Mouse (Mus musculus) midbrain, embryonic 16.5 days (tissue): ENCODE data around the gene Ctsh. TPM values are rescaled to one million over a fixed set of nuclear protein-coding genes. Genes with fewer than 3 reads are reported as not detected.
A peak's percentile ranks its signal among the peaks of the same experiment; 100 is the strongest.

Experiments used
- ATAC-seq: fragments of 200-750 bp; cut with Nextera tagmentation; 2 replicates; pipeline ENCODE4 v1.8.0; 2017; ENCODE audit warnings: moderate TSS enrichment
- H3K27ac ChIP-seq: fragments of 300-500 bp; sonication (generic); 2 replicates; pipeline ENCODE4 v1.5.1; 2014; ENCODE audit warnings: mild to moderate bottlenecking, low read length, mixed read lengths
- H3K27me3 ChIP-seq: fragments of 300-500 bp; sonication (generic); 2 replicates; pipeline ENCODE4 v1.6.1; 2014; ENCODE audit warnings: low read depth, low read length, mixed read lengths; ENCODE audit not compliant: control insufficient read depth, insufficient read depth
- H3K36me3 ChIP-seq: fragments of 300-500 bp; sonication (generic); 2 replicates; pipeline ENCODE4 v1.6.1; 2014; ENCODE audit warnings: mild to moderate bottlenecking, low read length, moderate library complexity, mixed read lengths; ENCODE audit not compliant: control insufficient read depth, insufficient read depth
- H3K4me1 ChIP-seq: fragments of 300-500 bp; sonication (generic); 2 replicates; pipeline ENCODE4 v1.6.1; 2014; ENCODE audit warnings: mild to moderate bottlenecking, low read length, mixed read lengths; ENCODE audit not compliant: control insufficient read depth, insufficient read depth
- H3K4me2 ChIP-seq: fragments of 300-500 bp; sonication (generic); 2 replicates; pipeline ENCODE4 v1.6.1; 2014; ENCODE audit warnings: mild to moderate bottlenecking, low read length, mixed read lengths
- H3K4me3 ChIP-seq: fragments of 300-500 bp; sonication (generic); 2 replicates; pipeline ENCODE4 v1.5.1; 2014; ENCODE audit warnings: low read depth, mild to moderate bottlenecking, low read length, moderate library complexity, mixed read lengths
- H3K9ac ChIP-seq: fragments of 300-500 bp; sonication (generic); 2 replicates; pipeline ENCODE4 v1.6.1; 2014; ENCODE audit warnings: low read depth, low read length, mixed read lengths
- H3K9me3 ChIP-seq: fragments of 300-500 bp; sonication (generic); replicated peaks from 2 replicates; pipeline ENCODE4 v1.6.1; 2014; ENCODE audit warnings: mild to moderate bottlenecking, low read length, mixed read lengths; ENCODE audit not compliant: control insufficient read depth, poor library complexity, severe bottlenecking
- WGBS: fragments of 180-500 bp; shearing (Covaris S2); extraction: QIAGEN DNeasy Blood & Tissue Kit; methylation state at CpG from one replicate; pipeline ENCODE4 v1.1.7; 2014; 5-methylcytosine and 5-hydroxymethylcytosine counted together
- polyA plus RNA-seq: library from polyadenylated mRNA; unstranded; fragments of >200 nt; fragmentation: Nextera tagmentation; extraction: Ambion mirVana; gene quantifications from 2 replicates; pipeline ENCODE4 v1.2.1, GENCODE M21; 2015

Ctsh gene
- polyA plus RNA-seq, 1 experiment from 2014 or later: 25.2 TPM

DNA sequence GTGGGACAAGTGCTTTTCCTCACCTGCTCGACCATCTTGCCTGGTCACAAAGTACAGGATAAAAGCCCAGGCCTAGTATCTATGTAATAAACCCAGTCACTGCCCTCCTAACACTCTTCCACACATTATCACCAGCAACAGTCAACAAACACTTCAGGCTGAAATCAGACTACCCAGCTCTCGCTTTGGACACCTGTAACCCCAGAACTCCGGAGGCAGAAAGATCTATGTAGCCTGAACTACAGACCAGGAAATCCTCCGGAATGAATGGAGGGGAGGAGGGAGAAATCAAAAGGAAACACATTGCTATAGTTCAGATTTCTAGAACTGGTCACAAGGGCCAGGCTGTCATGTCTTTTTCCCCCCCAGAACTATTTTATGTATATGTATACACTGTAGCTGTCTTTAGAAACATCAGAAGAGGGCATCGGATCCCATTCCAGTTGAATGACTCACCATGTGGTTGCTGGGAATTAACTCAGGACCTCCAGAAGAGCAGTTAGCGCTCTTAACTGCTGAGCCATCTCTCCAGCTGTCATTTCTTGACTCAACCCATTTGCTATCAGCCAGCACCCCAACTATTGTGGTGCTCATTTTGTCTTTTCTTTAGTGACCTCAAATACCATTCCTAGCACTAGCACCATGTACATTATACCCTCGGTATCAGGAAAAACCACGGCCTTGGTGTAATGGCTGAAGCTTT, 31.0 kb downstream of the Ctsh start:
- Histone ChIP-seq H3K9ac (no peak overlapping the region), H3K9me3 (no peaks in the 10 kb centered on the region), H3K4me1 (no peaks in the 10 kb centered on the region), H3K4me2 (no peak overlapping the region), H3K4me3 (no peak overlapping the region), H3K27ac (no peak overlapping the region), H3K27me3 (no peaks in the 10 kb centered on the region), H3K36me3 (peaks cover 30% of the 10 kb centered on the region)
- ATAC-seq: no peak
- WGBS: 93% methylated on average over 8 of the region's 8 CpGs

DNA sequence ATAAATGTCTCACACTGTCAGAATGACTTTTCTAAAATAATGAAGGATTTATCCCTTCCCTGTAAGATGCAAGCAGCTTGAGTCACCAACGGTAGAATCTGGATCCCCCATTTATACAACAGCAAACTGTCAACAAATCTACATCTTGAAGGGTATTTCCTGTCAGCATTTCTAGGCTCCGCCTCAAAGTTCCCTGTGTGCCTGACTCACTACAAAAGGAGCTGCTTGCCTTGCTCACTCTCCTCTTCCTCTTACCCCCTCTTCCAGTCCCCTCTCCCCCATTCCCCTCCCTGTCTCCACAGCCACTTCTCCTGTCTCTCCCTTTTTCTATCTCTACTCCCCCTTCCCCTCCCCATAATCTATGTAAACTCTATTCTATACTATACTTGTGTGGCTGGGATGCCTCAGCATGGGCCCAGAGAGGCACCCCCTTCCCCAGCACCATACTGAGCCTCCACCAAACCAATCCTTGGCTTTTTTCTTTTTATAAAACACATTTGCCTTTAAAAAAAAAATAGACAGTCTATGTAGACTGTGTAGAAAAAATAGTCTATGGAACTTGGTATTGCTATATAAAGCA, 34.0 kb downstream of the Ctsh start:
- 85% methylated on average over 2 of the region's 2 CpGs for WGBS
- no peak overlapping the region for H3K27ac ChIP-seq
- H3K36me3 ChIP-seq: peaks cover 42% of the 10 kb centered on the region
- no peaks in the 10 kb centered on the region for H3K4me1 ChIP-seq
- H3K4me2 ChIP-seq: no peak overlapping the region
- H3K9ac ChIP-seq: no peak overlapping the region
- H3K9me3 ChIP-seq: no peaks in the 10 kb centered on the region
- ATAC-seq: peak; percentile 55; the same call in 1 of the 2 replicates
- H3K27me3 ChIP-seq: no peaks in the 10 kb centered on the region
- no peak overlapping the region for H3K4me3 ChIP-seq

DNA sequence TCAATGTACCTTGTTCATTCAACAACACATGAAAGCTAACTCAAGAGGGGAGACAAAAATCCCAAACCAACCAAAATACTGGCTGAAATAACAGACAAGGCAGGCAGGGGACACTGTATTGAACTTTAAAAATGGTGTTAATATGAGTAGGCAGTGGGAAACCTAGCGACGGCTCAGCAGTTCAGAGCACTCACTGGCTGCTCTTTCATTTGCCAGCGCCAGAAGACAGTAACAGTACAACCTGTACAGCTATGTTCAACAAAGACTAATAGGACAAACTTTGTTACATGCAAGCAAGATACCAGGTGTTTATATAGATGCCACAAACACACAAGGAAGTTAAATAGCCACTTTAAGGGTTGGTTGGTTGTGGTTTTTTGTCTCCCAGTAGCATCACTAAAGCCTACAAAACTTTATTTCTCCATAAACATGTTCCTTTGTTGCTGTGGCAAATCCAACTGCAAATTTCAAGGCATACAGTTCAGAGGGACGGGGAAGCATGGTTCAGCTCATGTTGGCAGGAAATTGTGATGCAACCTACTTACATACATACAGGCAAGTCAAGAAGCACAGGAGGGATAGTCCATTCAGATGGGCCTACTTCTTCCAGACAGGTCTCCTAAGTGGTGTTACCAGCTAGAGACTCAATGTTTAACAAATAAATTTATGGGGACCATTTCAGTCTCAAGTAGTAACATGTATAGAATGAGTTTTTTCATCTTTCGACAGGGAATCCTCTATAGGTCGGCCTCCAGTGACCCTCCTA, 35.6 kb downstream of the Ctsh start:
- whole genome bisulfite sequencing: 95% methylated on average over 6 of the region's 6 CpGs
- Histone ChIP-seq H3K4me1 (no peaks in the 10 kb centered on the region), H3K27me3 (no peaks in the 10 kb centered on the region), H3K4me3 (no peak overlapping the region), H3K9ac (no peak overlapping the region), H3K4me2 (no peak overlapping the region), H3K9me3 (no peaks in the 10 kb centered on the region), H3K36me3 (peaks cover 40% of the 10 kb centered on the region), H3K27ac (no peak overlapping the region)
- ATAC-seq: no peak

DNA sequence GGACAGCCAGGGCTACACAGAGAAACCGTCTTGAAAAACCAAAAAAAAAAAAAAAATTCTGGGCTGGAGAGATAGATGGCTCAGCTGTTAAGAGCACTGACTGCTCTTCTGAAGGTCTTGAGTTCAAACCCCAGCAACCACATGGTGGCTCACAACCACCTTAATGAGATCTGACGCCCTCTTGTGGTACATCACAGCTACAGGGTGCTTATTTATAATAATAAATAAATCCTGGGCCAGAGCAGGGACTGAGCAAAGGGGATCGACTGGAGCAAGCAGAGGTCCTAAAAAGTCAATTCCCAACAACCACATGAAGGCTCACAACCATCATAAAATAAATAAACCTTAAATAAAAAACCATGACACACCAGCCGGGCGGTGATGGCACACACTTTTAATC, 45.0 kb downstream of the Ctsh start:
- ATAC-seq: no peak
- Histone ChIP-seq H3K4me2 (no peak overlapping the region), H3K27ac (no peak overlapping the region), H3K9ac (no peak overlapping the region), H3K36me3 (peaks cover 36% of the 10 kb centered on the region), H3K9me3 (no peaks in the 10 kb centered on the region), H3K4me3 (no peak overlapping the region), H3K27me3 (no peaks in the 10 kb centered on the region), H3K4me1 (no peaks in the 10 kb centered on the region)
- 88% methylated on average over 5 of the region's 5 CpGs for WGBS

DNA sequence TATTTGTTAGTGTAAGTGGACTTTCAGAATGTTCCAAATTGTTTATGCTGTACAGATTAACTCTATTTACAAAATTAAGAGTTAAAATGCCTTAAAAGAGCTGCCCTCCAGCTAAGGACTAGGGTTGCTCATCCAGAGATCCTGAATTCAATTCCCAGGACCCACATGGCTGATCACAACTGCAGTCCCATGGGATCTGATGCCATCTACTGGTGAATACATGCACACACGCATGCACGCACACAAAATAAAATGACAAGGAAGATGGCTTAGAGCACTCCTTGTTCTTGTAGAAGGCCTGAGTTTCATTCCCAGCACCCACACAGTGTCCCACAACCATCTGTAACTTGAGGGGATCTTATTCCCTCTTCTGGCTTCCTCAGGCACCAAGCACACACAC, 46.8 kb downstream of the Ctsh start:
- no peaks in the 10 kb centered on the region for H3K4me1 ChIP-seq
- no peak overlapping the region for H3K4me3 ChIP-seq
- H3K9ac ChIP-seq: no peak overlapping the region
- WGBS: 70% methylated on average over 2 of the region's 2 CpGs
- ATAC-seq: no peak
- no peak overlapping the region for H3K4me2 ChIP-seq
- no peaks in the 10 kb centered on the region for H3K27me3 ChIP-seq
- peaks cover 32% of the 10 kb centered on the region for H3K36me3 ChIP-seq
- H3K9me3 ChIP-seq: no peaks in the 10 kb centered on the region
- no peak overlapping the region for H3K27ac ChIP-seq

DNA sequence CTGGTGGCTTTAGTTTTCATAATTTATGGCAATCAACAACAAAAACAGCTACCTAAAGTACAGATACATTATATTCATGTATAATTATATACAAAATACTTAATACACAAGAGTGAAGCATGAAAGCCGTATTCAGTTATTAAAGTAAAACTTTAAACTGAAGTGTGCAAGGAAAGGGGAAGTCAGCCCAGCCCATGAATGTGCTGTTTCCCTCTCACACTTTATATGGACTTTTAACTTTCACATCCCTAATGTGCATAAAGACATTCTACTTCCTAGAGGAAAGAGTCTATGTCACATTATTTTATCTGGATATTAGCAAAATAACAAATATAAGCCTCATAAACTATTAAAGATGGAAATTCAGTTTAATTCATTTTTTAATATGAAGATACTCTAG, 51.5 kb downstream of the Ctsh start:
- no peak overlapping the region for H3K4me2 ChIP-seq
- WGBS: 100% methylated on average over 1 of the region's 1 CpGs
- no peak overlapping the region for H3K9ac ChIP-seq
- H3K36me3 ChIP-seq: peaks cover 9% of the 10 kb centered on the region
- no peak overlapping the region for H3K4me3 ChIP-seq
- no peak for ATAC-seq
- H3K27ac ChIP-seq: no peak overlapping the region
- H3K27me3 ChIP-seq: no peaks in the 10 kb centered on the region
- peaks cover 10% of the 10 kb centered on the region for H3K4me1 ChIP-seq
- no peaks in the 10 kb centered on the region for H3K9me3 ChIP-seq

DNA sequence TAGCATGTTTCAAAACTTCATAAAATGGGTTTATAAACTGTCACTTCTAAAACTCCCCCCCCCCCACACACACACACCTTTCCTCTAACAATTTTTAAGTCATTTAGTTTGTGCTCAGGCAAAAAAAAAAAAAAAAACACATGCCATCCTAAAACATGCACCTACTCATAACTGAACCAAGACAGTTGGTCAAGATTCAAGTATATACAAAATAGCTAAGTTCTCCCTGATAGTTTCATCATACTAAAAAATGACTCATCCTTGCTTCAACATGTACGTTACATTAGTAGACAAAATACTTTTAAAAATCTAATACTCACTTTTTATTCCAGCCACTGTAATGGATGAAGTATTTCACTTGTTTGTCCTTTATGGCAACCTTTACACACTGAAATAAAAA, 53.0 kb downstream of the Ctsh start:
- no peak for ATAC-seq
- H3K4me1 ChIP-seq: peaks cover 13% of the 10 kb centered on the region
- H3K4me3 ChIP-seq: no peak overlapping the region
- no peaks in the 10 kb centered on the region for H3K27me3 ChIP-seq
- H3K9me3 ChIP-seq: no peaks in the 10 kb centered on the region
- H3K27ac ChIP-seq: no peak overlapping the region
- no peaks in the 10 kb centered on the region; the same call in 1 of the 2 replicates for H3K36me3 ChIP-seq
- 98% methylated on average over 1 of the region's 1 CpGs for WGBS
- H3K9ac ChIP-seq: no peak overlapping the region
- H3K4me2 ChIP-seq: no peak overlapping the region

DNA sequence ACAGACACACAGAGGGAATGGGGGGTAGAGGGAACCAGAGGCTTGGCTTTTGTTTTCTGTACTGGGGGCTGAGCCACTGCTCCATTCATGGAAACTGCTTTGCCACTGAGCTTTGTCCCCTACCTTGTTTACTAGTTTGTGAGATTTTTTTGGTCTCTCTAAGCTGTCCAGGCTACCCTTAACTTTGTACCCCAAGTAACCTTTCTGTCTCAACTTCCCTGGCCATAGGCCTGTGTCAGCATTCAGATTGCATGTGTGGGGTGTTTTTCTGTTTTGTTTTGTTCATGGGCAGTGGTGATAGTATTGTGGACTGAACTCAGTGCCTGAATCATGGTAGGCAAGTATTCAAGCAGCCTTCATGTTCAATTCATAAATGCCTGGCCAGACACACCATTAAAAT, 54.3 kb downstream of the Ctsh start:
- Histone ChIP-seq H3K27ac (no peak overlapping the region), H3K27me3 (no peaks in the 10 kb centered on the region), H3K9ac (no peak overlapping the region), H3K9me3 (no peaks in the 10 kb centered on the region), H3K36me3 (no peaks in the 10 kb centered on the region), H3K4me2 (no peak overlapping the region), H3K4me3 (no peak overlapping the region), H3K4me1 (peaks cover 25% of the 10 kb centered on the region)
- no peak for ATAC-seq

DNA sequence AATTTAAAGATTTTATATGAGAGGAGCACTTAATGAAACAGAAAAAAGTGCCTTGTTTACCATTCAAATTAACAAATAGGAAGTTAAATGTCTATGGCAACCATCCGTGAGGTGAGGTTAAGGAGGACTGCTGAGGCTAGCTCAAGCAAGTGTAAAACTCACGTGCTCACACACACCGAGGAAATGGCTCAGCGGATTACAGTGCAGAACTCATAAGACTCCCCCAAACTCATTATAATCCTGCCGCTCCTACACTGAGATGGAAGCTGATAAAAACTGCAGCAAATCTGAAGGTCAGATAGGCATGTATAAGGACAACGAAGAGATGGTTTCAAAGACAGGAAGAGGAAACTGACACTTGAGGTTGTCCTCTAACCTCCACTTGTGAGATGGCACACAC, 55.4 kb downstream of the Ctsh start:
- Histone ChIP-seq H3K4me2 (no peak overlapping the region), H3K4me3 (no peak overlapping the region), H3K9ac (no peak overlapping the region), H3K27ac (no peak overlapping the region), H3K9me3 (no peaks in the 10 kb centered on the region), H3K4me1 (peaks cover 25% of the 10 kb centered on the region), H3K36me3 (no peaks in the 10 kb centered on the region), H3K27me3 (no peaks in the 10 kb centered on the region)
- no peak for ATAC-seq
- 77% methylated on average over 6 of the region's 6 CpGs for WGBS
